Mouse (Mus musculus) mouse embryonic stem cell (cell line): ENCODE results near the gene Cttnbp2nl.

Experiments used
- in situ Hi-C, 2 experiments: fragments of 300-500 bp; cut with MboI; formaldehyde crosslinking; loops; 1 replicate in 1 of 2; 3 replicates in 1 of 2; pipeline ENCODE4 v1.14.3; 2019 to 2020; ENCODE audit warnings: low sequenced_read_pairs in 2 of 2, low pct_unique_long_range_greater_than_20kb in 1 of 2, mixed read lengths in 1 of 2; ENCODE audit not compliant: unreplicated experiment in 1 of 2

Gene Cttnbp2nl

DNA sequence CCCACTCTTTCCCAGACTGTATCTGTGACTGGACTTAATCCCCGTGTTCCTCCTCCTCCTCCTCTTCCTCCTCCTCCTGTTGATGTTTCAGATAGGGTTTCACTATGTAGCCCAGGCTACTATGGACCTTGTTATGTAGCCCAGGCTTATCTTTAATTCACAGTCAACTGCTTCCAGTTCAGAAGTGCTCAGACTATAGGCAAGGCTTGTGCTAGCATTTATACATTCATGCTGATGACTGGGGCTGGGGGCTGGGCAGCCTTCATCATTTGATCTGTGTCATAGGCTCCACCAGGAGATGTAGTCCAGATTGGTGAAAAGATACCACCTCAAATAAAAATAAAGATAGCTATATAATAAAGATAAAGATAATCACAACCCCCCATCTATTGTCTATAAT is 9.0 kb upstream of the Cttnbp2nl start:
- in situ Hi-C loops = loop anchor here in 1 of 2 experiments (25.0 kb wide), 1 partner anchor 300 kb away; no protein-coding TSS in a partner anchor

DNA sequence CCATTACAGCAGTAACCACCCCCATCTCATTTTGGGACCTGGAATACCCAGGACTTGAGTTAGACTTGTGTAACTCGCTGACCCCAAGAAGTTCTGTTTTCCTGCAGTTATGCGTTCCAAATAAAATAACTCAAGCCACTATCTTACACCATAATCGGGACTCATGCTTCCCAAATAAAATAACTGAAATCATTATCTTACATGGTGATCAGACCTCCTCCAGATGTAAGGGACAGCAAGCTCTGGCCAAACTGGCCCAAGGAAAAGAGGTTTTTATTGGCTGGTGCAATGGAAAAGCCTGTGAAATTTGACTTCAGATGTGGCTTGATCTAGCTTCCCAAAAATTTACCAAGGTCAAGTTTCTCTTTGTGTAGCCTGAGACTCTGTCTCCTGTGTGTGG is 8.6 kb upstream of the Cttnbp2nl start:
- in situ Hi-C loops = loop anchor here in 1 of 2 experiments (25.0 kb wide), 1 partner anchor 299 kb away; no protein-coding TSS in a partner anchor

DNA sequence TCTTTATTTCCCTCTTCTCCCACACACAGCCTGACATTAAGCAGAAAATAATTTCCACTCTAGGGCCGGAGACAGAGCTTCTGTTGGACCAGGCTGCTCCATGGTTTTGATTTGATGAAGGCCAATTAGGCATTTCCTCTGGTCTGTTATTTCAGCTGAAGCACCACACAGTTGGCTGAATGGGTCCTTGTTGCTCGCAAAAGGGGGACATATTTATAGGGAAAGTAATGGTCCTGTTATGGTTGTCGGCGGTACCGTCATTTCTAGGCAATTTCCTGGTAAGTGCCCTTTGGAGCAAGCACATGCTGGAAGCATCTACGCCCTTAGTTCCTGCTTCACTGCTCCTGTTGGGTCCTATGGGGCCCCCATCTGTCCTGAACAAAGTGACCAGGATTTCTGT is 8.0 kb upstream of the Cttnbp2nl start:
- in situ Hi-C loops = loop anchor here in 1 of 2 experiments (25.0 kb wide), 1 partner anchor 299 kb away; no protein-coding TSS in a partner anchor

DNA sequence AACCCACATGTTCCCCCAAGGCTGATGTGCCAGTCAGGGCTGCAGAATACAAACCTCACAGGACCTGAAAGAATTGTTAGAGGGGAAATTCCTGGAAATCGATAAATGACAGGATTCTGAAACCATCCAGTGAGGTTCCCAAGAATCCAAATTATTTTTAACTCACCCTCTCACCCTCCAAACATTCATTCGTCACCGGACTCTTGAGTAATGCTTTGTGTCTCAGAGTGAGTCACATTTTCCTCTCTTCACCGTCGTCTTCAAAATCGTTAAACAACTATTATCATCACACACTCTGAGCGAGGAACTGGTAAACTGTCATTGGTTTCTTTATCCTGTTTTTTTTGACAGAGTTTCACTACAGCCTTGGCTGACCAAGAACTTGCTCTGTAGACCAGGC is 7.0 kb upstream of the Cttnbp2nl start:
- in situ Hi-C loops = loop anchor here (5.0 to 25.0 kb wide), 2 partner anchors 288 to 298 kb away; no protein-coding TSS in a partner anchor

DNA sequence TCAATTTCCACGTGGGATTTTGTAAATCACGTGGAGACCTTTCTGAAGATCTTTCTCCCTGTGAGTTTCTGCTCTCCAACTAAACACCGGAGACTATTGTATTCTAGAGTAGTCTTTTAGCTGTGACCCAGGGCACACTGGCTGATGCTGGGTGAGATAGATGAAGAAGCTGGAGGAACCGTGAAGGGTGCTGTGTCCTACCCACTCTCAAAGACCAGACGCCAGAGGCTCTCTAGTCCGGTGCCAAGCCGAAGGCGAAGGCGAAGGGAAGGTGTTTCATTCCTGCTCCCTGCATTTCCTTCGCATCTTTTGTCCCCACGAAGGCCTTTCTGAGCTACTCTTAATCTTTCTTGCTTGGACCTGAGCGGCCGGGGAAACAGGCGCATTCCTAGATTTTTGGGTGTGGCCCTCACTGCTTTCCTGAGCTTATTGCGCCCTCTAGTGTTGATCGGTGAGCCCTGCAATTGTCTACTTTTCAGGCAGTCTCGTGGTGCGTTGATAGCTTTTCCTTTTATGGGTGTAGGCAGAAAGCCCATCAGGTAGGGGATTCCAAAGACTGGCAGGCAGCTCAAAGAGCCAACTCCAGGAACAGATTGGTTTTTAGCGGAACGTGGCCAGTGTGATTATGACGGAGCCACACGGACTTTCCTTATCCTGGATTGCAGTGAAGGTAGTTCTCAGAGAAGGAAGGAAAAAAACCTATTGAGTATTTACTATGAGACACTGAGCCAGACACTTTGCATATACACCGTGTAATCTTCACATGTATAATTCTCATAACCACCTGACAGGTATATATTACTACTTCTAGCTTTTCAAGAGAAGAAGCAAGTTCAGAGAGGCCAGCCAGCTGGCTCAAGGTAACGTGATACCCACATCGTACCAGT is 5.9 kb upstream of the Cttnbp2nl start:
- in situ Hi-C loops = loop anchor here (5.0 to 25.0 kb wide), 2 partner anchors 287 to 297 kb away; no protein-coding TSS in a partner anchor

DNA sequence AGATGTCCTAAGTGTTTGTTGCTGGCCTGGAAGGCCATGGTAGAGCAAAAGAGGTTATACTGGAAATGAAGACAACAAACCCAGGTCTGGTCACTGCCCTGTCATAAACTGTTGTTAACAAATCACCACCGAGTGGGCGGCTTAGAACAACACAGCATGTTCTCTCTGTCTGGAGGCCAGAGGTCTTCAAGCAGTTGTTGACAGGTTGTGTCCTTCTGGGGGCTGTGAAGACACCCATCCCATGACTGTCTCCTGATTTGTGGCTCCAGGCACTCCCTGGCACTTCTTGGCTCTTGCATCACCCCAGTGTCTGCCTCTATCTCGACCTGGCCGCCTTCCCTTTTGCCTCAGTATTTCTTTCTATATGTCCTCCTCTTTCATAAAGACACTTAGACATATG is 2.7 kb upstream of the Cttnbp2nl start:
- in situ Hi-C loops = loop anchor here (5.0 to 25.0 kb wide), 2 partner anchors 283 to 293 kb away; no protein-coding TSS in a partner anchor

DNA sequence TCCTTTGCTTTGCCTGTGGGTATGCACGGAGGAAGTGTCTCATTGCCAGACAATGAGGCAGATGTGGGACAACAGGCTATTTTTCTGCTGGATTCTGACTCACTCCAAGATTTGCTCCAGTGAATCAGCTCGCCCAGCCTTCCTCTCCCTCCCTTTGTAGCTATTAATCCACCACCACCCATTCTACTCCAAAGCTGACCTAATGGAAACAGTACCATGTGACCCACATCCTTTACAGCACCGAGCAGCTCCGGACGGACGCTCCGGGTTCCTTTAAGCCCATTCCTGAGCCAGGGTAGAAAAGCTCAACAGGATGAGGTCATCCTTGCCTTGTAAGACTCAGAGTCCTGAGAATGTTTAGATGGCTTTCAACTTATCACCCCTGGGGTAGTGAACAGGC is 2.0 kb upstream of the Cttnbp2nl start:
- in situ Hi-C loops = loop anchor here (5.0 to 25.0 kb wide), 3 partner anchors 63 to 293 kb away; no protein-coding TSS in a partner anchor

DNA sequence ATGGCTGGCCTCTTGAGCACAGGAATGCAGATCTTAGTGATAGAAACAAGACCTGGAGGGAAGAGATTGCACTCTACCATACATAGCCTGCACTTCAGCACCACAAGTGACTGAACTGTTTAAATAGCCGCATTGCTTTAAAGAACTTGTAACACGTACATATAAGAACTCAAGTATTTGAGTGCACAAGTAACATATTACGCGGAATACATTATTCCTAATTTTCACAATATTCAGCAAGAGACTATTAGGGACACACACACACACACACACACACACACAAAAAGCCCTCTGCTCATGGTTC is 704 bp upstream of the Cttnbp2nl start:
- in situ Hi-C loops = loop anchor here (5.0 to 25.0 kb wide), 2 partner anchors 61 to 291 kb away; no protein-coding TSS in a partner anchor

DNA sequence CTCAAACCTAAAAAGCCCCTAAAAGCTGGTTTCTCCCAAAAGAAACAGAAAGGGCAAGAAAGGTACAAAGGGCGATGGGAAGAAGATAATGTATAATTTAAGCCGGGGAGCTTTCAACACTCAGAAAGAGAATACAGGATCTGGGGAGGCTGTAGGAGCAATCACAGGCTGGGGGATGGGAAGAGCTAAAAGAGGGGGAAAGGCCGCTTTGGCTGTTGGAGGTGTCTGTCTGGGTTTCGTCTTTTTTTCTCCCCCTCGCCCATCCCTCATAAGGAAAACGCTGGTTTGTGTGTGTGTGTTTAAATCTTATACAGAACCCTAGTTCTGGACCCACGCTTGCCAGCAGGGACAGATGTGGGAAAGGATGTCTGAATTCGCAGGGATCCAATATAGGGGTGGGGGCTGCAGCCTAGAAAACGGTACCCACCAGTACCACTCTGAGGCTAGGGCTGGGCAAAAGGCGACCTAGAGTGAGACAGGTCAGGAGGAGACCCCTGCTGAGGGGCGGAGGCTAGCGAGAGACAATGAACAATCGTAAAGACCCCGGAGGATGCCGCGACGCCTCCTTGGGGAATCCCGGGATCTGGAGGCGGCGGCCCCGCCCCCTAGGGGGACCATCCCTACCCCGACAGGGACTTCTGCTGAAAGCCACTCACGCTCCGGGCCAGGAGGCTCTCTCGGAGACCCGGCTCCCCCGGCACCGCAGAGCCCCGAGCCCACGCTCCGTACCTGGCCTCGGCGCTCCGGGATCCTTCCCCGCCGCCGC is 592 bp downstream of the Cttnbp2nl start:
- in situ Hi-C loops = loop anchor here (5.0 to 25.0 kb wide), 2 partner anchors 60 to 290 kb away; no protein-coding TSS in a partner anchor

DNA sequence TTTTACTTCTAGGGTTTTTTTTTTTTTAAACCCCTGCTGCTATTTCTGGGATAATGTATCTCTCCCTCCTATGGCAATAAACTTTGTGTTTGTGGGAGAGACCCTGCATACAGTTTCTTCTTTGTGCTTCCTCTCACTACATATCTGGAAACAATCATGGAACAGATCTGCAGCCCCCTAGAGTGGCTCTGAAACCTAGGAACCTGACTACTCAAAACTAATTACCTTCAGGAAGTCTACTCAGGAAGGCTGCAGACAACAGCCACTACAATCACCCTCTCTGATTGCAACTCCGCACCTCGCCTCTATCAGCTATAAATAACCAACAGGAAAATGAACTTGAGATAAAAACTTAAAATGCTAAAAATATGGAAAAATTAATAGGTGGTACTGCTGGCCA is 1.8 kb downstream of the Cttnbp2nl start:
- in situ Hi-C loops = loop anchor here (5.0 to 25.0 kb wide), 2 partner anchors 59 to 289 kb away; no protein-coding TSS in a partner anchor

DNA sequence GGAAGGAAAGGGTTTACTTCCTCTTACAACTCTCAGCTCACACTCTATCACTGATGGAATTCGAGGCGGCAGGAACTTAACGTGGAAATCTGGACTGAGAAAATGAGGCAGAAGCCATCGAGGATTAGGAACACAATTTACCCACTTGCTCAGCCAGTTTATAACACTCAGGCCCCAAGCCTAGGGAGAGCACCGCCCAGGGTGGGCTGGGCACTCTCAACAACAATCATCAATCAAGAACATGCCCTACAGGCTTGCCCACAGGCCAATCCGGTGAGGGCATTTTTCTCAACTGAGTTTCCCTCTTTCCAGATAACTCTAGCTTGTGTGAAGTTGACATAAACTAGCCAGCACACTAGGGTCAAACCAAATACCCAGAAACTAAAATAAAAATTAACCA is 3.1 kb downstream of the Cttnbp2nl start:
- in situ Hi-C loops = loop anchor here (5.0 to 25.0 kb wide), 2 partner anchors 58 to 288 kb away; no protein-coding TSS in a partner anchor

DNA sequence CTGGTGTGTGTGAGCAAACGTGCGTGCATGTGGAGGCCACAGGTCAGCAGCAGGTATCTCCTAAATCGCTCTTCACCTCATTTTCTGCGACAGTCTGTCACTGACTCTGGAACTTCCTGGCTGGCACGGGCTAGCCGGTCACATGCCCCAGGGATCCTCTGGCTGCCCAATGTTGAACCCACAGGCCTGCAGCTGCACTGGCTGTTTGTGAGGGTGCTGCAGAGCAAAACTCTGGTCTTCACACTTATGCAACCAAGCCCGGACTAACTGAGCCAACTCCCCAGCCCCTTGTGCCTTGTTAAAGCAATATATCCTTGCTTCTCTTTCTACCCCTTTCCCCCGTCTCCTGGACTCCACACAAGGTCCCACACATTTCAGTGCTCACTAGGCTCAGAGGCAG is 5.3 kb downstream of the Cttnbp2nl start:
- in situ Hi-C loops = no loop called here

DNA sequence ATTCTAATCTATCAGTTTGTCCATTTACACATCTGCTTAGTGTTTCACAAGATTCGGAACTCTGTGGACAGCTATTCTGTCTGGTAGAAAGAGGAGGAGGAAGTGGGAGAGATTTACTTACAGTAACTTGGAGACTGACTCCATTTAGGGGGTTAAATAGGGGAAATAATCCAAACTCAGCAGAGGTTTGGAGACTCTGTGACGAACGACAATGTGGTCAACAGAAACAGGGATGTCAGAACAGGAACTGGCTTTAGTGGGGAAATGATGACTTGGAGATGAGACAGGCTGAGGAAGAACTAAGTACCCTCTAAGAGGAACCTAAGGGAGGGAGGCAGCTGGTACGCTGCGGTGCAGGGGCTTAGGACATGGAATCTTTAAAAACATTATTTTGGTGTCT is 6.1 kb downstream of the Cttnbp2nl start:
- in situ Hi-C loops = no loop called here

DNA sequence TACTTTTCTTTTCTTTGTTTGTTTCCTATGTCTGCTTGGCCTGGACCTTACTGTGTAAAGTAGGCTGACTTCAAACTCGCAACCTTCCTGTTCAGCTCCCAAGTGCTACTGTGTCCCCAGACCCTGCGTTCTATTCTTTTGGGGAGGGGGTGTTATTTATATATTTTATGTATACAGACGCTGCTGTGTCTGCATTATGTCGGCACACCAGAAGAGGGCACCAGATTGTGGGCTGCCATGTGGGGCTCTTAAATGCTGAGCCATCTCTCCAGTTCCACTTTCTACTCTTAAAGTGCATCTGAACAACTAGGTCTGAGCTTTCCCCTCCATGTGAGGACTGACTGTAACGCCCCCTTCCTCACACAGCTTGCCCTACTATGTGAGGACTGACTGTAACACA is 9.2 kb downstream of the Cttnbp2nl start:
- in situ Hi-C loops = no loop called here

DNA sequence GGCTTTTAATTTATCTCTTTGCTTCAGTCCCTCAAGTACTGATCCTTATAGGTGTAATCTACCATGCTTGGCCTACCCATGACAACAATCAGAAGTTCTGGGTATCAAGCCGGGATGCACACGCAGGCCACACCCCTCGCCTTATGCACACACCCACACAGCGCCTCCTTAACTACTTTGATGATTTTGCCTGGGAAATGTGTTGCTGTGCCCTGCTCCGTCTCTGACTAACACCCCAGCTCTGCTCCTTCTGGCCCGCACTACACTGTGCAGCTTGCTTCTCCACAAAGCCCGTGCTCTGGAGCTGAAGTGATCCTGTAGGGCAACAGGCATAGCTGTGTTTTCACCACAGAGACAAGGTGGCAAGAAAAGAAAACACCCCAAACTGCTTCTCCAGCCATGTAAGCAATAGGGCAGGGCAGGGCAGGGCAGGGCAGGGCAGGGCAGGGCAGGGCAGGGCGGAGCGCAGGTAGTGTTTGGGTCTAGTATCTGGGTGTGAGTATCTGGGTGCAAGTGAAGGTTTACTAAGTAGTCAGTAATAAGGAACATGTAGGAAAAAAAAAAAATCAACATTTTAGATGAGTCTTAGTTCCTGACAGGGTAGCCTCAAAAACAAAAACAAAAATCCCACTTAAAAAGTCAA is 11.8 kb downstream of the Cttnbp2nl start:
- in situ Hi-C loops = no loop called here

DNA sequence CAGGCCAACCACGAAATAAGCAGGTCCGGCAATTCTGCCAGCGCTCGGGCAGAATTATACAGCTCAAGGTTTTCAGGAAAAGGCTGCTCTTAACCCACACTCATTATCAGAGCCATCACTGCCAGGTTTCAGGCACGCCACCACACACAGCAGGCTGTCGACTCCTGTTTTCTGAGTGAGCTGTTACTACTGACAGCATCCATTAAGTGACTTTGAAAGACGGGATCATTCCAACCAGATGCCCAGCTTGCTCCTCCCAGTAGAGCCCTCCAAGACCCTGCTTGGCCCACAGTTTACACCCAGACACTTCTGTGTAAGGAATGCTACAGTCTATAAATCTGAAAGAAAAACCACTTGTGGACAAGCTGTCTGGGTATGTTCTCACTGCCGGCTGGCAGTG is 12.9 kb downstream of the Cttnbp2nl start:
- in situ Hi-C loops = no loop called here

DNA sequence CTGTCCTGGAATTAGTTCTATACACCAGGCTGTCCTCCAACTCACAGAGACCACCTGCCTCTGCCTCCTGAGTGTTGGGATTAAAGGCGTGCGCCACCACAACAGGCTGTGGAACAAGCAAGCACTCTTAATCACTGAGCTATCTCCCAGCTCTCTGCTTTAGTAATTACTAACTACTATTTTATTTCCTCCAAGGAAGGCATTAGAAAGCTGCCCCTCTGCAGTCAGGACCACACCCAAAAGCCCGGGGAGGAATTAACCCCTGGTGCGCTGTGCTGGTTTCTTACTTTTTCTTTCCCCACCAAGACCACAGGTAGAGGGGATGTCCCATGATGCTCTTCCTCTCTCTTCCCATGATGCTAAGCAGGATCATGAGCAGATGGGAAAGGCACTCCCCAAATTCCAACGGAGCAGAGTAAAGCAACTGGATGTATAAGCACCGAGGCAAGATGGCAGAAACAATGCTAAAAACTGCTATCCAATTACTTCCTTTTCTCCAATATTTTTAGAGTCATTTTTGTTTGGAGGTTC is 15.6 kb downstream of the Cttnbp2nl start:
- in situ Hi-C loops = no loop called here

DNA sequence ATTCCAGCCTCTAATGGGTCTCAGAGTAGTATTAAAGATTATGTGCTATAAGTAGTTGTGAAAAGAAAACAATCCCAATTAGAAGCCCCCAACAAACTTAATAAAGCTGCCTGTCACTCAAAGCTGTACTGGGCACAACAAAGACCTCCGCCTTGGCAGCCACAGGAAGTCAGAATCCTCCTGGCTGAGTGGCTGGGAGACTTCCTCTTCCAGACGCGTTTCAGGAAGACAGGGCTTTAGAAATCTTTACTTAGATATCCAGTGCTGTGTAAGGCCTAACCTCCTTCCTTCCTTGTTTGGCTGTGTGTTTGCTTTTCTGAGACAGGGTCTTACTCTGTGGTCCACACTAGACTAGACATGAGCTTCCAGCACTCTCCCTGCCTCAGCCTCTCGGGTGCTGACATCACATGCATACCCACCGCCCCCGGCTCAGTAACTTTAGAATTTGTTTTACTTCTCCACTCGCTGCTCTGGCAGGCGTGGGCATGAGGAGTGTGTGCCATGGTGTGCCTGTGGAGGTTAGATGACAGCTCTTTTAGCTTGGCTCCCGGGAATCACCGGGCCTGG is 16.6 kb downstream of the Cttnbp2nl start:
- in situ Hi-C loops = no loop called here
